Mouse (Mus musculus): ENCODE measurements at regions not wholly inside any gene's neighbourhood (a gene's known extent, or its start where the extent isn't known, plus 50 kb on each side); places are given as distances from the start of the nearest gene placed in this dataset.
A peak's percentile ranks its signal among the peaks of the same experiment; 100 is the strongest.

DNA sequence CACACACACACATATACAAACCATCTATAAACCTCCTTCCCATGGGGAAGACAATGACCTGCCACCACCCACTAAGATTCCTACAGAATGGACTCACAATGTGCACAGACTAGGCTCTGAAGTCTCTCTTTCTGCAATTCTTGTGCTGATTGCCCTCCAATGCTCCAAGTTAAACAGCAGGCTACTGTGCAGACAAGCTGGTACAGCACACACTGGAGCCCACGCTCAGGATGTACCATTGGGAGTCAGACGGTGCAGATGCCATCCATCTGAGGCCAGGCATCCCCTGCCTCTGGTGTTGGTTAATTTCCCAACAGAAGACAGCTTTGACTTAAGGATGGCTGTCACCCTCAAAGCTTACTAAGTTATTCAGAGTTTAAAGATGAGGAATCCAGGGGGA is 236.1 kb downstream of the Opa1 start:
- no peak for ATAC-seq
- TF ChIP-seq CTCF (IDR thresholded peaks at IDR 0.05) = no peak
- H3K27me3 ChIP-seq = no peaks in the 10 kb centered on the region
- ChIA-PET POLR2A (interaction anchor here (0.8 kb wide), 1 partner anchor 32 kb away, joined by 5 read pairs; no protein-coding TSS in a partner anchor), CTCF (interaction anchor here (1.0 to 3.7 kb wide), 4 partner anchors 28 to 255 kb away, joined by 3 to 14 read pairs (median 5); no protein-coding TSS in a partner anchor)
- DNase-seq (ENCODE audit: low read depth, low spot score) = no peak
- in situ Hi-C loops (cut with MboI; ENCODE audit: low pct_unique_long_range_greater_than_20kb) = loop anchor here (5.0 kb wide), 3 partner anchors 192 to 422 kb away; no protein-coding TSS in a partner anchor

DNA sequence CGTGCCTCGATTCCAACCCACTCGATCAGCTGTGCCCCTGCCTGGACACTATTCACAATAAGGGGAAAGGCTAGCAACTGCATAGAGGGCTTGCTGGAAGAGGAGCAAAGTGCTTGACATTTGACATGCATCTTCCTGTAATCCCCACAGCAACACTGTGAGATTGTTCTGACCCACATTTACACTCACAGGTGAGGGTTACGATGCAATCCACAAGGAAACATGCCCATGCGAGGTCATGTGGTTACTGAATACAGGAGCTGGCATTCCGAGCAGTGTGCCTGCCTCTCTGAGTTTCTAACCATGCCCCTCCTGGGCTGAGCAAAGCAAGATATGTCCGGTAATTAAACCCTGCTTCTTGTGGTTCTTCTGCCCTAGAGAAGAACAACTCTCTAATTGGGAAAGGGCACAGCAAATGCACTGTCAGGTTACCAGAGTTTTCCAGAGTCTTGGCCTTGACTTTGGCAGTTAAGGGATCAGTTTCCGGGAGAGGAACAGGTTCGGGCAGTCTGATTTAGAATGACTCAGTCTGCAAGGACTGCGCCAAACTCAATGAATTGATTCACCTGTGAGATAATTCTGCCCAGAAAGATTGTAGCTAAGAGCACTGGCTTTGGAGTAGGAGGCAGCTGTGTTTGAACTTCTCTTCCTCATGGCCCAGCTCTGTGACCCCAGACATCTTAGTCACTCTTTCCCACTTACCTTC is 236.7 kb downstream of the Opa1 start:
- H3K27me3 ChIP-seq = no peaks in the 10 kb centered on the region
- POLR2A ChIA-PET = no interaction called here
- in situ Hi-C loops (cut with MboI; ENCODE audit: low pct_unique_long_range_greater_than_20kb) = loop anchor here (5.0 kb wide), 3 partner anchors 192 to 422 kb away; no protein-coding TSS in a partner anchor
- CTCF ChIA-PET = interaction anchor here (1.1 to 3.7 kb wide), 5 partner anchors 15 to 421 kb away, joined by 3 to 14 read pairs (median 4); no protein-coding TSS in a partner anchor
- no peak for DNase-seq (ENCODE audit: low read depth, low spot score)
- ATAC-seq = no peak
- TF ChIP-seq CTCF (IDR thresholded peaks at IDR 0.05) = no peak

DNA sequence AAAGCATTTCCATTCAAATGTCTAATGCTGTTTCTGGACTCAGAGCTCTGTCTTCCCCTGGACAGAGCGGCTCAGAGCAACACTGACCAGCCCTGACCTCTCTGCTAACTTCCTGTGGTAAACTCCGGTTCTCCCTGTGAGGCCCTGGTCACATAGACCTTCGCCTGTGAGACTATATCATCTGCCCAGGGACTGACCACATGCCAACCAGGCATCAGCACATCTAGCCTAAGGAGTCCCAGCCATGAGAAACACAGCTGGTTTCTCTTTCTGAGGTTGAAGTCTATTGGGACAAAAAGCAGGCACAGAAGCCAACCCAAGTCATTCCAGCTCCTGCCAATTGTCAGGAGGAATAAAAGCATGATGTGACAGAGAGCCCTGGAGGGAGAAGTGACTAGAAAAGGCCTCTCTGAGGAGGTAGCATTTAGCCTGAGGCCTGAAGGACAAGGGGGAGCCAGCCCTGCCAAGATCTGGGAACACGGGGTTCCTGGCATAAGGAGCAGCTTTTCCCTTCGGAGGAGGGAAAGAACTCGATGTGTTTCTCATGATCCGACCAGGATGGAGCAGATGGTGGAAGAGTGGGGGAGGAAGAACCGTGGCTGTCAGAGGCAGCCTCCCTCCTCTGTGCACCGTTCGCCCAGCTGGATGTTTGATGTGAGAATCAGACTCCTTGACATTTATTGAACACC is 237.7 kb downstream of the Opa1 start:
- POLR2A ChIA-PET = interaction anchor here (0.6 kb wide), 1 partner anchor 58 kb away, joined by 4 read pairs; no protein-coding TSS in a partner anchor
- in situ Hi-C loops (cut with MboI; ENCODE audit: low pct_unique_long_range_greater_than_20kb) = loop anchor here (5.0 kb wide), 3 partner anchors 190 to 420 kb away; no protein-coding TSS in a partner anchor
- no peak for TF ChIP-seq CTCF (IDR thresholded peaks at IDR 0.05)
- ATAC-seq (no peak), DNase-seq (ENCODE audit: low read depth, low spot score) (no peak)
- no peaks in the 10 kb centered on the region for H3K27me3 ChIP-seq
- CTCF ChIA-PET = interaction anchor here (0.8 to 3.7 kb wide), 5 partner anchors 14 to 420 kb away, joined by 3 to 14 read pairs (median 4); no protein-coding TSS in a partner anchor

DNA sequence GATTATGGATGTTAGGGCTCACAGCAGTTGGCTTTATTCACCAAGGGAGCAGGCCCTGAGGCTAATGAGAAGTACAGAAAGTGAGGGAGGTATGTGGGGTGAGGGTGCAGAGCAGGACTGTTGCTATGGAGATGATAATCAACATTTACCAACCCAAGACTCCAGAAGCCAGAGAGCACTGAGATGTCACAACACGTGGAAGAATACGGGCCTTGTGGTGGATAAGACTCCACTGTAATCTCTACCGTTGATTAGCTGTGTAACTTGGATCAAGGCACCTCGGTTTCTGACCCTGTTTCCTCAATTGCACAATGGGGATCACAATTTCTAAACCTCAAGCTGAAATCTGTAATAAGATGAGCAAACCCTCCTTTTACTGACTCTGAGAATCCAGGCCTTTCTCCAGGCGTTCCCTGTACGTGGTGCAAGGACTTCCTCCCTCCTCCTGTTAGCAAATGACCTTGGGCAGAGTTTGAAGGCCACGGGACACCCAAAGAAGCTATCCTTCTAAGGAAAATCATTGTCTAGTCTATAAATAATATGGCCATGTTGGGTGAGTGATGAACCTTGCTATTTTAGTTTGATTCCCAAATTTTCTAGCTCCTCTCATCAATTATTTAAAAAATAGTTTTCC is 239.8 kb downstream of the Opa1 start:
- TF ChIP-seq CTCF (IDR thresholded peaks at IDR 0.05) = no peak
- ChIA-PET POLR2A (interaction anchor here (1.1 kb wide), 1 partner anchor 375 kb away, joined by 3 read pairs; no protein-coding TSS in a partner anchor), CTCF (no interaction called here)
- in situ Hi-C loops (cut with MboI; ENCODE audit: low pct_unique_long_range_greater_than_20kb) = loop anchor here (5.0 kb wide), 3 partner anchors 188 to 418 kb away; no protein-coding TSS in a partner anchor
- ATAC-seq (peak; percentile 44), DNase-seq (ENCODE audit: low read depth, low spot score) (peak; percentile 47)
- H3K27me3 ChIP-seq = no peaks in the 10 kb centered on the region

DNA sequence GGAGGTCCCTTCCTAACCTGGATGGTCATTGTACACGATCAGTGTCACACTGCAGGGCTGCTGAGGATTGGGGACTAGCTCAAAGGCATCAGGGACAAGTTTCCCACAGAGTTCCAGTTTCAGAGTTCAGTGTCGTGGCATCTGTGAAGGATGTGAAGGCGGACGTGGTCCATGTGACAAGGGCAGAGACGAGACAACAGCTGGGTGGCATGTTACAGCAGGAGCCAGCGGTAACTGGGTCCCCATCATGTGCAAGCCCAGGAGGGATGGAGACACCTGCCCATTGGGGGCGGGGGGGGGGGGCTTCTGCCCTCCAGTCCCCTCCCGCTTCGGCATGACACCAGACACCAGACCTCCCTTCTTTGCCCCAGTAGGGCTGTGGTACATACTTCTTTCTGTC is 241.6 kb downstream of the Opa1 start:
- H3K27me3 ChIP-seq = no peaks in the 10 kb centered on the region
- POLR2A ChIA-PET = no interaction called here
- ATAC-seq (no peak), DNase-seq (ENCODE audit: low read depth, low spot score) (no peak)
- TF ChIP-seq CTCF (IDR thresholded peaks at IDR 0.05) = no peak
- CTCF ChIA-PET = no interaction called here
- in situ Hi-C loops (cut with MboI; ENCODE audit: low pct_unique_long_range_greater_than_20kb) = loop anchor here (5.0 kb wide), 1 partner anchor 193 kb away; no protein-coding TSS in a partner anchor

DNA sequence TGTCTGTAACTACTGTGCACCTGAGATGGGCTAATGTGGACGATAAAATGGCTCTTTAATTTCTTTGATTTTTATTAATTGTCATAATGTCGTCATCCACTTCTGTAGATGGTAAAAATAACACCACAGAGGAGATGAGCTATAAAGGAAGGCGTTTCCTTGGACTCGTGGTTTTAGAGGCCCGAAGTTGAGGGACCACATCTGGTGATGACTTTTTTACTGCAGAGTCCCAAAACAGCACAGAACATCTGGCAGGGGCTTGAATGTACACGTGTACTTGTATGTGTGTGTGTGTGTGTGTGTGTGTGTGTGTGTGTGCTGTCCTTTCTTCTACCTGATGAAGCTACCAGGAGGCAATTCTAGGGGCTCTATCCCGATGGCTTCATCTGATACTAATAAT is 242.1 kb upstream of the Hes1 start:
- TF ChIP-seq CTCF (IDR thresholded peaks at IDR 0.05) = no peak
- ATAC-seq = no peak
- no peaks in the 10 kb centered on the region for H3K27me3 ChIP-seq
- CTCF ChIA-PET = interaction anchor here (1.5 kb wide), 1 partner anchor 22 kb away, joined by 4 read pairs; no protein-coding TSS in a partner anchor
- POLR2A ChIA-PET = no interaction called here
- in situ Hi-C loops (cut with MboI; ENCODE audit: low pct_unique_long_range_greater_than_20kb) = loop anchor here (5.0 kb wide), 1 partner anchor 195 kb away; no protein-coding TSS in a partner anchor
- DNase-seq (ENCODE audit: low read depth, low spot score) = no peak

DNA sequence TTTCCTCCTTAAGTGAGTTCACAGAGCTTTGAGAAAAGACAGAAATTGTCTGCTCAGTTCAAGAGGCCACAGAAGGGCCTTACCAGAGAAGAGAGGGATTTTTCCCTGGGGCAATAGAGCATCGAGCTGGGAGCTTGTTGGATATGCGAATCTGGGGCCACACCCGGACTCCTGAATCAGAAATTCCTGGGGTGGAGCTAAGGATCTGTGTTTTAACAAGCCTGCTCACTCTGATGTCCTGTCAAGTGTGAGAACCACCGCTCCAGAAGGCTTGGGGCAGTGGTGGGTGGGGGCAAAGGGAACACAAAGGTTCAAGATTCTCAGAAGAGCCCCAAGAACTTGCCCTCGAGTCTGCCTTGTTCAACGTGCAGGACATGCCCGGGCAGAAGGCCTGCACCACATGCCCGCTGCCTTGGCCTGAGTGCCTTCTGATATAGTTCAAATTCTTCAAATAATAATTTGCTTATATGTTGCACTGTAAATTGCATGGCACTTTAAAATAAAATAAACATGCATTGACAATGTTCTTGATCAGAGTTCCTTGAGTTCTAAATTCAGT is 241.3 kb upstream of the Hes1 start:
- ChIA-PET POLR2A (no interaction called here), CTCF (interaction anchor here (0.9 to 1.5 kb wide), 2 partner anchors 21 to 89 kb away, joined by 3 to 4 read pairs; no protein-coding TSS in a partner anchor)
- TF ChIP-seq CTCF (IDR thresholded peaks at IDR 0.05) = no peak
- H3K27me3 ChIP-seq = no peaks in the 10 kb centered on the region
- DNase-seq (ENCODE audit: low read depth, low spot score) (no peak), ATAC-seq (no peak)
- in situ Hi-C loops (cut with MboI; ENCODE audit: low pct_unique_long_range_greater_than_20kb) = loop anchor here (5.0 kb wide), 1 partner anchor 196 kb away; no protein-coding TSS in a partner anchor

DNA sequence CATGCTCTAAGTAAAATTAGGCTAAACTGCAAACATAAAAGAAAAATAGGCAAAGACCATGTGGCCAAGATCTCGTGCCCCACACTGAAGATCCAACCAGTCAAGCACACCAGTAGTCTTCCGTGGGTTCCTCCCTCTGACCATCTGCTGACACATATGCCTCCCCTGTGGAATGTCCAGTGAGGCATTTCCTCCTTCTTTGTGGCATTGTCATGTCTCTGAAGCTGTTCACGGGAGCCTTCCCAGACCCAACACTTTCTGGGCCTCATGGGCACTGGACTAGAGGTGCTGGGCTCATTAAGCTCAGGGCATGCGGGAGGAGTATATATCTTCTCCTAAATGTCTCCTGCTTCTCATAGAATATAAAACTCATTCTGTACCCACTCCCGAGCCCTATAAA is 237.3 kb upstream of the Hes1 start:
- no peak for DNase-seq (ENCODE audit: low read depth, low spot score)
- ATAC-seq = peak; percentile 54

DNA sequence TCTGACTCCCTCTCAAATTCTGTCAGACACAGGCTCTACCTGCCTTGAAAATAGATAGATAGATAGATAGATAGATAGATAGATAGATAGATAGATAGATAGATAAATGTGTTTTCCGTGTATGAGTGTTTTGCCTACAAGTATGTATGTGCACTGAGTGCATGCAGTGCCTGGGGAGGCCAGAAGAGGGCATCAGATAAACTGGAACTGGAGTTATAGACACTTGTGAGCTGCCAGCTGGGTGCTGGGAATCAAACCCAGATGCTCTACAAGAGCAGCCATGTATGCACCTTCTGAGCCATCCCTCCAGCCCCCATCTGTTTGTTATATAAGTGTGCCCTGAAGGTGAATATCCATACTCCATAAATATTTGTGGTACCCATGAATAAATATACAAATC is 236.4 kb upstream of the Hes1 start:
- peak; percentile 26 for TF ChIP-seq CTCF (IDR thresholded peaks at IDR 0.05)
- CTCF ChIA-PET = interaction anchor here (1.3 kb wide), 1 partner anchor 15 kb away, joined by 4 read pairs; no protein-coding TSS in a partner anchor
- POLR2A ChIA-PET = no interaction called here
- in situ Hi-C loops (cut with MboI; ENCODE audit: low pct_unique_long_range_greater_than_20kb) = no loop called here
- no peak for ATAC-seq
- no peak for DNase-seq (ENCODE audit: low read depth, low spot score)
- H3K27me3 ChIP-seq = no peaks in the 10 kb centered on the region

More for the DNA sequence above, 237.3 kb upstream of the Hes1 start:
- TF ChIP-seq CTCF (IDR thresholded peaks at IDR 0.05) = no peak
- in situ Hi-C loops (cut with MboI; ENCODE audit: low pct_unique_long_range_greater_than_20kb) = no loop called here
- ChIA-PET CTCF (no interaction called here), POLR2A (interaction anchor here (1.0 kb wide), 1 partner anchor 25 kb away, joined by 3 read pairs; no protein-coding TSS in a partner anchor)
- H3K27me3 ChIP-seq = no peaks in the 10 kb centered on the region

DNA sequence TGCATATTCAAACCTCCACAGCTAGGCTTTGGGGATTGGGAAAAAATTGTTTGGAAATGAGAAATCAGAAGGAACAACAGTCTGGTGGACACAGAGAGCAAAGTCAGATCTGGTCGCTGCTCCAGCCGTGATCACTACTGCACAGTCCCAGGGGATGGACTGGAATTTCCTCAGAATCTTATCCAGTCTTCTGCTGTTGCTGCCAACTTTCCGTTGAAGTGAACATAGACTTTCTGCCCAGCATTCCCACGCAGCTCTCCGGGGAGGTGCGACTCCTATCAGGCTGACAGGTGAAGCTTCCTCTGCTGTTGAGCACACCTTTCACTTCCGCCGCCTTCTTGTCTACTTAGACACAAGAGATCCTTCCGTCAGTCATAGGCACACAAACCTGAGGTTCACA is 234.7 kb upstream of the Hes1 start:
- in situ Hi-C loops (cut with MboI; ENCODE audit: low pct_unique_long_range_greater_than_20kb) = no loop called here
- ChIA-PET CTCF (no interaction called here), POLR2A (no interaction called here)
- no peaks in the 10 kb centered on the region for H3K27me3 ChIP-seq
- no peak for DNase-seq (ENCODE audit: low read depth, low spot score)
- no peak for ATAC-seq
- no peak for TF ChIP-seq CTCF (IDR thresholded peaks at IDR 0.05)
